ENCODE assay signal across 23 mouse cellular contexts in the genomic region with DNA sequence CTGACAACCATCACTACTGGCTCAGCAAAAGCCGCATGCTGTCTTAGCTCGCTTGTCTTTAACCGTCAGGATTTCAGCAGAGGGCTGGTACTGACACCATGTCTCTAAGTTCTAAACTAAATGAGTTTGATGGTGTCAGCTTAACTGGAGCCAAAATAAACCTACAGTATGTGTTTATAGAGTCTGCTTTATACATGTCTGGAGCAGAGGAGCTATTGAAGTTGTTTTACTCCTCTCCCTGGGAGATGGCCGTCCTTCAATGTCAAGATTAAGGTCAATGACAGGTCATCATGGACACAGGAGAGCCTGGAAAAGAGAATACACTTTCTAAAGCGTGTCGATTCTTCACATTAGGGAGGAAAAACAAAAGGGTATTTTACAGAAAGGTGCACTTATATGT.
A peak's percentile ranks its signal among the peaks of the same experiment; 100 is the strongest.
DNase-seq lines count a peak whose midpoint lies in the region; ATAC-seq lines count a peak whose summit lies in the region.
"Had no signal": no experiment of that assay in that cellular context is flagged by ENCODE, and none has a peak within 500 bp of the region (broad histone marks: within the 10 kb centered on the region; RNA-seq: fewer than 3 reads in every experiment).

No protein-coding gene starts in this region.

- no peaks in the 10 kb centered on the region for H3K9me3 ChIP-seq in kidney, embryonic 14.5 days (ENCODE audit: control insufficient read depth, low read length)
- no peaks in the 10 kb centered on the region for H3K9me3 ChIP-seq in neural tube, embryonic 15.5 days (replicated peaks)
- H3K9me3 ChIP-seq in neural tube, embryonic 13.5 days, result 0 out of 2 replicates have a peak, but pooled peaks cover 6% of the 10 kb centered on the region
- H3K9me3 ChIP-seq: liver, embryonic 12.5 days; stomach, embryonic 15.5 days had no signal

- DNase-seq in kidney, postnatal 4 days, result no peak
- DNase-seq in neural tube, embryonic 10.5 days (ENCODE audit: extremely low spot score, low spot score), result peak; percentile 30
- DNase-seq in embryo, embryonic 11.5 days (ENCODE audit: low read depth, low spot score), result peak; percentile 34
- DNase-seq: adrenal gland, postnatal 36 days; B cell, adult 2 months; cerebellum, adult 2 months; cerebellum, postnatal 36 days; gastrocnemius, adult 2 months; heart, adult 18-20 months; kidney, adult 18-20 months; lung, adult 2 months; lung, postnatal 4 days; midbrain, embryonic 14.5 days; right cerebral cortex, postnatal 25 days; thymus, adult 2 months had no signal

- H3K4me2 ChIP-seq in kidney, embryonic 14.5 days (replicated peaks; ENCODE audit: low read depth, low read length), result no peak overlapping the region
- H3K4me2 ChIP-seq in neural tube, embryonic 15.5 days, result no peak overlapping the region
- H3K4me2 ChIP-seq in neural tube, embryonic 13.5 days, result no peak overlapping the region
- H3K4me2 ChIP-seq: heart, embryonic 13.5 days; limb, embryonic 12.5 days; liver, embryonic 12.5 days; stomach, embryonic 15.5 days had no signal

- no peak overlapping the region for H3K4me3 ChIP-seq in kidney, embryonic 14.5 days (ENCODE audit: low read length)
- H3K4me3 ChIP-seq in neural tube, embryonic 15.5 days (replicated peaks), result no peak overlapping the region
- H3K4me3 ChIP-seq in neural tube, embryonic 13.5 days, result no peak overlapping the region
- H3K4me3 ChIP-seq: gastrocnemius, adult 2 months; heart, embryonic 13.5 days; limb, embryonic 12.5 days; liver, embryonic 12.5 days; stomach, embryonic 15.5 days had no signal

- no peaks in the 10 kb centered on the region for H3K27me3 ChIP-seq in kidney, embryonic 14.5 days (ENCODE audit: control insufficient read depth, insufficient read depth, low read length)
- no peaks in the 10 kb centered on the region for H3K27me3 ChIP-seq in neural tube, embryonic 15.5 days (replicated peaks)
- no peaks in the 10 kb centered on the region for H3K27me3 ChIP-seq in neural tube, embryonic 13.5 days
- H3K27me3 ChIP-seq: heart, embryonic 13.5 days; limb, embryonic 12.5 days; liver, embryonic 12.5 days; stomach, embryonic 15.5 days had no signal

- H3K27ac ChIP-seq in kidney, embryonic 14.5 days (ENCODE audit: low read depth, low read length), result no peak overlapping the region
- no peak overlapping the region for H3K27ac ChIP-seq in neural tube, embryonic 15.5 days (replicated peaks)
- H3K27ac ChIP-seq in neural tube, embryonic 13.5 days (replicated peaks), result no peak overlapping the region
- H3K27ac ChIP-seq: gastrocnemius, adult 2 months; heart, embryonic 13.5 days; limb, embryonic 12.5 days; liver, embryonic 12.5 days; stomach, embryonic 15.5 days had no signal

- H3K36me3 ChIP-seq in kidney, embryonic 14.5 days (ENCODE audit: control insufficient read depth, insufficient read depth, low read length), result no peaks in the 10 kb centered on the region
- no peaks in the 10 kb centered on the region for H3K36me3 ChIP-seq in neural tube, embryonic 15.5 days
- no peaks in the 10 kb centered on the region for H3K36me3 ChIP-seq in neural tube, embryonic 13.5 days
- H3K36me3 ChIP-seq: heart, embryonic 13.5 days; limb, embryonic 12.5 days; liver, embryonic 12.5 days; stomach, embryonic 15.5 days had no signal

- no peaks in the 10 kb centered on the region for H3K4me1 ChIP-seq in kidney, embryonic 14.5 days (ENCODE audit: control insufficient read depth, insufficient read depth, low read length)
- 0 out of 2 replicates have a peak, but pooled peaks cover 2% of the 10 kb centered on the region for H3K4me1 ChIP-seq in neural tube, embryonic 15.5 days
- no peaks in the 10 kb centered on the region for H3K4me1 ChIP-seq in neural tube, embryonic 13.5 days (replicated peaks)
- H3K4me1 ChIP-seq: heart, embryonic 13.5 days; liver, embryonic 12.5 days; stomach, embryonic 15.5 days had no signal

- 17% methylated on average over 6 of the region's 6 CpGs for WGBS in kidney, embryonic 14.5 days
- 16% methylated on average over 6 of the region's 6 CpGs for WGBS in neural tube, embryonic 15.5 days
- WGBS in neural tube, embryonic 13.5 days, result 19% methylated on average over 6 of the region's 6 CpGs

- peak; percentile 80; the same call in 1 of the 2 replicates for ATAC-seq in kidney, embryonic 14.5 days (ENCODE audit: low FRiP score, low TSS enrichment)
- ATAC-seq in neural tube, embryonic 15.5 days (ENCODE audit: low FRiP score), result no peak
- peak; percentile 61; the same call in 1 of the 2 replicates for ATAC-seq in neural tube, embryonic 13.5 days (ENCODE audit: low read depth)
- ATAC-seq in monocyte, adult 5-6 weeks (replicated peaks; ENCODE audit: insufficient number of reproducible peaks, low FRiP score, low TSS enrichment, poor library complexity, severe bottlenecking), result no peak
- ATAC-seq: liver, embryonic 12.5 days had no signal

- H3K9ac ChIP-seq in kidney, embryonic 14.5 days (ENCODE audit: low read depth, low read length), result no peak overlapping the region
- H3K9ac ChIP-seq in neural tube, embryonic 15.5 days (replicated peaks), result no peak overlapping the region
- no peak overlapping the region for H3K9ac ChIP-seq in neural tube, embryonic 13.5 days
- H3K9ac ChIP-seq: heart, embryonic 13.5 days; limb, embryonic 12.5 days; liver, embryonic 12.5 days; stomach, embryonic 15.5 days had no signal

Comparison
In these comparisons a context has a peak if more than half of its experiments do, and no peak if none do; other contexts are left out.
1. ATAC-seq: peak in kidney, embryonic 14.5 days (single experiment) and neural tube, embryonic 13.5 days (single experiment); none in neural tube, embryonic 15.5 days (single experiment) and monocyte, adult 5-6 weeks (single experiment).
2. DNase-seq: peak in neural tube, embryonic 10.5 days (single experiment) and embryo, embryonic 11.5 days (single experiment); none in kidney, postnatal 4 days (0 of 2).